Mouse (Mus musculus) ES-CJ7 (cell line): Measurements from ENCODE around the gene Phldb2.

ENCODE experiments used
- DNase-seq: peaks from one replicate; pipeline ENCODE4 v3.0.0; 2011; ENCODE audit warnings: low read depth, low spot score

The Phldb2 gene

GRCm38 (mm10) chr16:45953394-45953793 lies at the start of gene Phldb2:
Gene Phldb2, minus strand, starts transcription at chr16:45953598.
- no peak for DNase-seq

GRCm38 (mm10) chr16:46001550-46002166 lies 48.3 kb upstream of the Phldb2 start:
- DNase-seq: no peak

- no peak for DNase-seq
These were observed 47.6 kb upstream of the Phldb2 start for GRCm38 (mm10) chr16:46000976-46001375.

GRCm38 (mm10) chr16:45999374-46000191 lies 46.2 kb upstream of the Phldb2 start:
- no peak for DNase-seq

- no peak for DNase-seq
These were observed 44.8 kb upstream of the Phldb2 start for GRCm38 (mm10) chr16:45998231-45998630.

GRCm38 (mm10) chr16:45990901-45991676 lies 37.7 kb upstream of the Phldb2 start:
- peak; percentile 65 for DNase-seq

- no peak for DNase-seq
These were observed 32.8 kb upstream of the Phldb2 start for GRCm38 (mm10) chr16:45986236-45986635.

- DNase-seq: no peak
These were observed 31.5 kb upstream of the Phldb2 start for GRCm38 (mm10) chr16:45984610-45985606.

GRCm38 (mm10) chr16:45976251-45976650 lies 22.9 kb upstream of the Phldb2 start:
- DNase-seq: no peak

- DNase-seq: peak; percentile 8
These were observed 20.7 kb upstream of the Phldb2 start for GRCm38 (mm10) chr16:45973959-45974686.

- DNase-seq: peak; percentile 6
These were observed 16.8 kb upstream of the Phldb2 start for GRCm38 (mm10) chr16:45970187-45970586.

GRCm38 (mm10) chr16:45968716-45969115 lies 15.3 kb upstream of the Phldb2 start:
- no peak for DNase-seq

GRCm38 (mm10) chr16:45967471-45967870 lies 14.1 kb upstream of the Phldb2 start:
- peak; percentile 70 for DNase-seq

- DNase-seq: no peak
These were observed 13.2 kb upstream of the Phldb2 start for GRCm38 (mm10) chr16:45966604-45967003.

- no peak for DNase-seq
These were observed 11.4 kb upstream of the Phldb2 start for GRCm38 (mm10) chr16:45964777-45965176.

GRCm38 (mm10) chr16:45963837-45964236 lies 10.4 kb upstream of the Phldb2 start:
- no peak for DNase-seq

- DNase-seq: no peak
These were observed 9.7 kb upstream of the Phldb2 start for GRCm38 (mm10) chr16:45963088-45963487.

- no peak for DNase-seq
These were observed 7.6 kb upstream of the Phldb2 start for GRCm38 (mm10) chr16:45960978-45961377.

- no peak for DNase-seq
These were observed 3.1 kb upstream of the Phldb2 start for GRCm38 (mm10) chr16:45956390-45956950.

- no peak for DNase-seq
These were observed 897 bp downstream of the Phldb2 start for GRCm38 (mm10) chr16:45952501-45952900.
